Mouse (Mus musculus) retina, postnatal 7 days (tissue): ENCODE results near the gene Anxa6.
A peak's percentile ranks its signal among the peaks of the same experiment; 100 is the strongest.

Experiments used
- DNase-seq: peaks from one replicate; pipeline ENCODE4 v3.0.0-alpha.2; 2012; ENCODE audit warnings: low read depth, low spot score

Gene Anxa6

DNA sequence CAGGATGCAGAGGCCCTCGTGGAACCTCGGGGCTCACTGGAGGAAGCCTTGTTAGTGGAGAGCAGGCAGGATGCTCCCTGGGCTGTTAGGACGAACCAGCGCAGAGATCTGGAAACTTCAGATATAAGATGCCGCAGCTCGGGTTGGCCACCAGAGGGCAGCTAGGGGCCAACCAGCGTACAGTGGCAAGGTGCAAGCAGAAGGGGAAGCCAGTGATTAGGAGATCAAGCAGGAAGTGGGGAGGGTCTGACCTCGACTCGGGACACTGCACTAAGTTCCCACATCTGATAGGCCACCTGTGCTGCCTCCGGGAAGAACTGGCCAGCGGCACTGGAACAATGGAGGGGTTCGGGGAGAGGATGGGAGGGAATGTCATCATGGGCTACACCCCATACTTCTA lies 35.0 kb downstream of the Anxa6 start:
- DNase-seq = peak; percentile 48

DNA sequence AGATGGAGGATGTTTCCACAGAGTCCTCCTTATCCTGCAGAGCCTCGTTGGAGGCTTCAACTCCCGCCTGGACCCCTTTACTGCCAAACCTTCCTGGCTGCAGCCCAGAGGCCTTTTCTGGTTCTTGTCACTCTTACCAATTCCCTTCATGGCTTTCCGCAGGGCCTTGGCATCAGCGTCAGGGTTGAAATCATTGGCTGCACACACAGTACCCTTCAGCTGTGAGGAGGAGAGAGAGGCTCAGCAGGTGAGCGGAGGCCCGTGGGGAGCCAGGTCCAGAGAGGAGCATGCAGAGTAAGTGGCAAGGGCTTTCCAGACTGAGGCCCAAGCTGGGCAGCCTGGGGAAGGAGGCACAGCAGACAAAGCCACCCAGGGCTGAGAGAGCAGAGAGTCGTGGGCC lies 37.1 kb downstream of the Anxa6 start:
- DNase-seq = no peak

DNA sequence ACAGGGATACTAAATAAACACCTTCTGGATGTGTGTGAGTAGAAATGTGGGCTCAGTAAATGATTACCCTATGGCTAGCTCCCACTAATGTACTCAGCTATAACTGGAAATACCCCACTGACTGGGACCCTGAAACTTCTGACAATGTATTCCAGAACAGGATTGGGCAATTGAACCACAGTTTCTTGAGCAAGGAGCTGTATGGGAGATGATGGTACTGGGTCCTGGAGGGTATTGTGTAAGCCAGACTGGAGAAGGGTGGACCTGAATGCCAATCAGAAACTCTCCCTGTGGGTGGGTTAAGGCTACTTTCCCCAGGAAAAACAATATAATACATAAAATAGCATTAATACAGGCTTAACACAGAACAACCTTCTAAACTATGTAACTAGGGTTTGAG lies 43.3 kb downstream of the Anxa6 start:
- no peak for DNase-seq

- no peak for DNase-seq
Measured at GRCm38 (mm10) chr11:54988754-54989349, 44.4 kb downstream of the Anxa6 start.

DNA sequence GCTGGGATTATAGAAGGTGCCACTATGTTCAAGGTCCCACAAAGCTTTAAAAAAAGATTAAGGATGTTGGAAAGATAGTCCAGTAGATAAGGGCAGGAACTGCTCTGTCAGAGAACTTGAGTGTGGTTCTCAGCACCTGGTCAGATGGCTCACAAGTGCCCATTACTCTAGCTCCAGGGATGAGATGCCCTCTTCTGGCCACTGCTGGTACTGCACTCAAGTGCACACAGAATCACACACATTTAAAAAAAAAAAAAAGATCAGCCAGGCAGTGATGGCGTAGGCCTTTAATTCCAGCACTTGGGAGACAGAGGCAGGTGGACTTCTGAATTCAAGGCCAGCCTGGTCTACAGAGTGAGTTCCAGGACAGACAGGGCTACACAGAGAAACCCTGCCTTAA lies 45.3 kb downstream of the Anxa6 start:
- DNase-seq = no peak

GRCm38 (mm10) chr11:54985086-54985485 lies 48.2 kb downstream of the Anxa6 start:
- no peak for DNase-seq

DNA sequence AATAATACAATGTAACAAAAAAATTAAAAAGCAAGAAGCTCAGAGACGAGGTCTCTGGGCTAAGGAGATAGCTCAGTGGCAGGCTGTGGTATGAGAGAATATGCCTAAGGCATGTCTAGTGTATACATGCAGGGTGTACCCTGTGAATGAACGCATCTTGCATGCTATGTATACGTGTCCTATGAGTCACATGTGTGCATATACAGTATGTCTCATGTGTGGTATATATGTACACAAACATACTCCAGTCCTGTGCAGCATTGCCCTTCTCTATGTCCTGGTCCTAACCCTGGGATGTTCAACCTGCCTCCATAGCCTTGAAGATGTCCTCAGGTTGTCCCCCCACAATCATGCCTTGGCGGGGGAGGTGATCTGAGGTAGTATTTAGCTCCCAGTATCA lies 48.7 kb downstream of the Anxa6 start:
- DNase-seq = no peak

DNA sequence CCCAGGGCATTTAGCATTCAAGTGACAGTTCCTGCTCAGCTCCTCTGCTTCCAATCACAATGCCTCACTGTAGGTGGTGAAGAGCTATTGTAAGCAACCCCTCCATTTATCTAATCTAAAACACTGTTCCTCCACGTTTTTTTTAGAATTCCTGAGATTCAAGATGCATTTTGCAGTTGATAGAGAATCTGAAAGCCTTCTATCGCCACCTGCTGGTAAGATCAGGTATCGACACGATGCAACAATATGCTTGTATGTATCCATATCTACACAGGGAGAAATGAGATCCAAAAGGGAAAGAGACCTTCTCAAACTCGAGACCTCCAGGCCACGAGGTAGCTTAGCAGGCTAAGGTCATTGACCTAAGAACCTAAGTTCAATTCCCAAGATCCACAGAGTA lies 49.2 kb downstream of the Anxa6 start:
- peak; percentile 69 for DNase-seq

DNA sequence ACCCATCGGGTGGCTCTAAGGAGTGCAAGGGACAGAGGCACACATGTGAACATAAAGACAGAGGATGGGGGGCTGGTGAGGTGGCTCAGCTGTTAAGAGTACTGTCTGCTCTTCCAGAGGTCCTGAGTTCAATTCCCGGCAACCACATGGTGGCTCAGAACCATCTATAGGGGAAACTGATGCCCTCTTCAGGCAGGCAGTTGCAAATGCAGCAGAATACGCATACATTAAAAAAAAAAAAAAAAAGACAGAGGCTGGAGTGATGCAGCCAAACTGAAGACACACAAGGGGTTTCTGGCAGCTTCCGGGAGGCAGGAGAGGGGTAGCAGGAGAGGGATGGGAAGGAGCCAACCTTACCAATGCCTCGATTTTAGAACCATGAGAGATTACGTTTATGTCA lies 50.7 kb downstream of the Anxa6 start:
- no peak for DNase-seq

- DNase-seq = no peak
Measured at GRCm38 (mm10) chr11:54981630-54982029, 51.6 kb downstream of the Anxa6 start.

- no peak for DNase-seq
Measured at GRCm38 (mm10) chr11:54977385-54977937, 55.8 kb downstream of the Anxa6 start.

DNA sequence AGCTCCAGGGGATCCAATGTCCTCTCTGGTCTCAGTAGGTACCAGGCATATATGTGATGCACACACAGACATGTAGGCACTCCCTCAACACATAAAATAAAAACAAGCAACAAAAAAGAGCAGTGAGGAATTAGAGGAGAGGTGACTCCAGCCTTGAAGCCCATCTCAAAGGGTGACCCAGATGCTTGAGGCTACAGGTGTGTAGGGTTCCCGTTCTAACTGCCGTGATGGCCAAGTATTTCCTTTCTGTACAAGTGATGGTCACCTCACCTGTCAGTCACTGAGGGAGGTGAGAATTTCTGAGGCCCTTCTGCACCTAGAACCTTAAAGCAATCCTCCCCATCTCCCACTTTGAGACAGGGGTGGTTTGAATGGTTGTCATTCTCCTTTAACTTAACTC lies 56.9 kb downstream of the Anxa6 start:
- no peak for DNase-seq

DNA sequence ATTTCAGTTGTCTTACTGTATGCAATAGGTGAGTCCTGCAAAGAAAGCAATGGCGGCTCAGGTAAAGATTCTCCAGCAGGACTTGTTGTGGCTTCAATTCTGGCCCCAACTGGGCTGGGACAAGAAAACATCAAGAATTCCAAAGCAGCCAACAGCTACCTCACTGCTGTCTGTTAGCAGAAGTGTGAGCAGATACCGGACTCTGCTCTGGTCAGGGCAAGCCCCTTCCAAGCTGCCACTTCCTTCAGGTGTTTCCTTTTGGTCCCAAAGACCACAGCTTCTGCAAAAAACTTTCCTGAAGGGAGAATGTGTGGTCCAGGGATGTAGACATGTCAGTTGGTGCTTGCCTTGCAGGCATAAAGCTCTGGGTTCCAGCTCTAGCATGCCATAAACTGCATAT lies 57.5 kb downstream of the Anxa6 start:
- DNase-seq = no peak

DNA sequence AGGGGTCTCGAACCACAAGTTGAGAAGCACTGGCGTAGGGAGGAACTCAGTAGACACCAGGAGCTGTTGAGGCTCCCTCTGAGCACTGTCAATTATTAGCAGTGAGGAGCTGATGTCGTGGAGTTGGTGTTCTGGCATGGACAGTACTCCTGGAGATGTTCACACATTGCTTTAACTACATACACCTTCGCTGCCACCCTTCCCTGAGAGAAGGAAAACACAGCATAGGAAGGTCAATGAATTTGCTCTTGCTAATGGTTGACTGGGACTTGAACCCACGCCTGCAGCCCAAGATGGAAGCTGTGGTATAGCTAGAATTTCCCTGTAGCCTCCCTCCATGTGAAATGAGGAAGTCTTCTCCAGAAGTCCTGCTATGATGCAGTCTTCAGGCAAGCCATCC lies 57.9 kb downstream of the Anxa6 start:
- no peak for DNase-seq

GRCm38 (mm10) chr11:54974639-54975038 lies 58.6 kb downstream of the Anxa6 start:
- no peak for DNase-seq

- peak; percentile 51 for DNase-seq
Measured at GRCm38 (mm10) chr11:54973481-54974212, 59.6 kb downstream of the Anxa6 start.

GRCm38 (mm10) chr11:54972789-54973188 lies 60.5 kb downstream of the Anxa6 start:
- DNase-seq = no peak

GRCm38 (mm10) chr11:54972049-54972723 lies 61.1 kb downstream of the Anxa6 start:
- DNase-seq = no peak

DNA sequence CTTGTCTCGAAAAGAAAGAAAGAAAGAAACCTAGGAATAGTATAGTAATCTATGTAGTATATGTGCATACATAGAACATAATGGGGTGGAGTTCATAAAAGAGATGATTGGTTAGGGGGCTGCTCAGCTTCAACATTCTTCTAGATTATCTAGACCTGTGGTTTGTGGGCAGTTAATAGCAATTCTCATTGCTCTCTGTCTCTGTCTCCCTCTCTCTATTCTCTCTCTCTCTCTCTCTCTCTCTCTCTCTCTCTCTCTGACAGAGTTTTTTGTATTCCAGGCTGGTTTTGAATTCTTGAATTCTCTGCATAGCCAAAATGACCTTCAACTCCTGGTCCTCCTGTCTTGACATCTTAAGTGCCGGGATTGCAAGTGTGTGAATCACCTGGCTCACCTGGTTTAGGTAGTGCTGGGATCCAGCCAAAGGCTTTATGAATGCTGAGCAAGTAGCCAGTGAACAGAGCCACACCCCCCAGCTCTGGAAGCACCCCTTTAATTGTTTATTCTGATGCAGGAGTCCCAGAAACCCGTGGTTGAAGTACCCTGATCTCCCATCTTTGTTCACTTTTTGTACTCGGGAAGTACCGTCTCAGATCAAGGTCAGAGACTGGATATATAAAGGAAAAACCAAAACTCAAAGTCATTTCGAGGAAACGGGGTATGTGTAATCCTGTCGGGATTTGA lies 61.7 kb downstream of the Anxa6 start:
- no peak for DNase-seq

GRCm38 (mm10) chr11:54965234-54965633 lies 68.0 kb downstream of the Anxa6 start:
- DNase-seq = no peak

GRCm38 (mm10) chr11:54962810-54963209 lies 70.4 kb downstream of the Anxa6 start, which contains the start of gene Tnip1:
Gene Tnip1 (minus strand): TSS chr11:54962917.
- no peak for DNase-seq

- DNase-seq = no peak
Measured at GRCm38 (mm10) chr11:54961921-54962320, 71.3 kb downstream of the Anxa6 start.
